Mouse (Mus musculus) adrenal gland, adult 2 months (tissue): Measurements from ENCODE around the gene Ppp1r8. TPM values are rescaled to one million over a fixed set of nuclear protein-coding genes. Genes with fewer than 3 reads are reported as not detected.

Experiments
- DNase-seq: peaks from one replicate; pipeline ENCODE4 v3.0.0; 2021
- long read RNA-seq: library from polyadenylated mRNA; stranded (forward); transcript quantifications from one replicate; pipeline ENCODE4 v2.0.0, GENCODE M21; 2021
- polyA plus RNA-seq: library from polyadenylated mRNA; depleted of rRNA; stranded (reverse); fragments of >200 nt; gene quantifications from 2 replicates; pipeline ENCODE4 v1.2.3, GENCODE M21; 2012; rRNA removed
- total RNA-seq, 2 experiments: library from RNA; stranded (reverse); gene quantifications; 2 replicates each; pipeline ENCODE4 v1.2.3; 2021

Ppp1r8 gene
- total RNA-seq (10 to 100 TPM; 41.1 to 52.4 TPM), polyA plus RNA-seq (25.1 and 29.4 TPM in 2 replicates)
- long read RNA-seq, transcript Ppp1r8-201 (7 exons, 2,037 nt): major isoform, 10 of 15 reads
- long read RNA-seq, partial matches to known transcripts: 1 of 15 reads
- long read RNA-seq, other reads (novel, unspliced or antisense): 4 of 15 reads

GRCm38 (mm10) chr4:132842970-132843704 lies at the start of gene Ppp1r8:
Gene Ppp1r8, minus strand, starts transcription at chr4:132843169.
- peak; percentile 93 for DNase-seq

GRCm38 (mm10) chr4:132884844-132885374 lies 41.9 kb upstream of the Ppp1r8 start:
- DNase-seq: no peak

- peak; percentile 94 for DNase-seq
Observed at GRCm38 (mm10) chr4:132884064-132884843, 41.3 kb upstream of the Ppp1r8 start, which contains the start of gene Stx12. Gene Stx12, minus strand, starts transcription at chr4:132884509.

- peak; percentile 15 for DNase-seq
Observed at GRCm38 (mm10) chr4:132883561-132884063, 40.6 kb upstream of the Ppp1r8 start.

GRCm38 (mm10) chr4:132874363-132875097 lies 31.6 kb upstream of the Ppp1r8 start:
- no peak for DNase-seq

GRCm38 (mm10) chr4:132873481-132874362 lies 30.8 kb upstream of the Ppp1r8 start:
- no peak for DNase-seq

GRCm38 (mm10) chr4:132871116-132871515 lies 28.1 kb upstream of the Ppp1r8 start:
- DNase-seq: peak; percentile 58

- DNase-seq: no peak
Observed at GRCm38 (mm10) chr4:132864856-132865255, 21.9 kb upstream of the Ppp1r8 start.

GRCm38 (mm10) chr4:132863012-132863411 lies 20.0 kb upstream of the Ppp1r8 start:
- no peak for DNase-seq

- no peak for DNase-seq
Observed at GRCm38 (mm10) chr4:132860880-132861279, 17.9 kb upstream of the Ppp1r8 start.

- DNase-seq: no peak
Observed at GRCm38 (mm10) chr4:132843705-132844071, 719 bp upstream of the Ppp1r8 start.

GRCm38 (mm10) chr4:132842281-132842906 lies 575 bp downstream of the Ppp1r8 start:
- DNase-seq: peak; percentile 48

GRCm38 (mm10) chr4:132841493-132841892 lies 1.5 kb downstream of the Ppp1r8 start:
- no peak for DNase-seq

- peak; percentile 43 for DNase-seq
Observed at GRCm38 (mm10) chr4:132823614-132824366, 19.2 kb downstream of the Ppp1r8 start.

- DNase-seq: no peak
Observed at GRCm38 (mm10) chr4:132818442-132818841, 24.5 kb downstream of the Ppp1r8 start.

GRCm38 (mm10) chr4:132816855-132817254 lies 26.1 kb downstream of the Ppp1r8 start:
- no peak for DNase-seq

GRCm38 (mm10) chr4:132816404-132816803 lies 26.6 kb downstream of the Ppp1r8 start:
- DNase-seq: no peak

GRCm38 (mm10) chr4:132809621-132810020 lies 33.3 kb downstream of the Ppp1r8 start:
- DNase-seq: no peak
